Mouse (Mus musculus): ENCODE data around the gene Kif26b. TPM values are rescaled to one million over a fixed set of nuclear protein-coding genes. Genes with fewer than 3 reads are reported as not detected.
A peak's percentile ranks its signal among the peaks of the same experiment; 100 is the strongest.

The Kif26b gene
- polyA plus RNA-seq, 1 experiment from 2014 or later, result 28.6 TPM

GRCm38 (mm10) chr1:178640719-178641455 is 112.0 kb downstream of the Kif26b start:
- H3K4me1 ChIP-seq, result peaks cover 27% of the 10 kb centered on the region
- no peak overlapping the region for H3K4me2 ChIP-seq
- peaks cover 11% of the 10 kb centered on the region; the same call in 1 of the 2 replicates for H3K36me3 ChIP-seq
- no peak overlapping the region for H3K4me3 ChIP-seq
- no peak for ATAC-seq (ENCODE audit: insufficient number of reproducible peaks, insufficient read depth, low FRiP score, low TSS enrichment, low read depth)
- WGBS, result 39% methylated on average over 11 of the region's 11 CpGs
- no peak overlapping the region for H3K27ac ChIP-seq
- H3K27me3 ChIP-seq, result no peaks in the 10 kb centered on the region
- H3K9ac ChIP-seq, result no peak overlapping the region
- no peaks in the 10 kb centered on the region for H3K9me3 ChIP-seq

GRCm38 (mm10) chr1:178641788-178642187 is 112.9 kb downstream of the Kif26b start:
- Histone ChIP-seq H3K9me3 (no peaks in the 10 kb centered on the region), H3K27me3 (no peaks in the 10 kb centered on the region), H3K4me3 (no peak overlapping the region), H3K9ac (no peak overlapping the region), H3K4me1 (peaks cover 22% of the 10 kb centered on the region), H3K4me2 (no peak overlapping the region), H3K36me3 (peaks cover 11% of the 10 kb centered on the region; the same call in 1 of the 2 replicates), H3K27ac (no peak overlapping the region)
- WGBS, result 56% methylated on average over 2 of the region's 2 CpGs
- ATAC-seq (ENCODE audit: insufficient number of reproducible peaks, insufficient read depth, low FRiP score, low TSS enrichment, low read depth), result no peak

GRCm38 (mm10) chr1:178644954-178645353 is 116.0 kb downstream of the Kif26b start:
- Histone ChIP-seq H3K9ac (no peak overlapping the region), H3K4me1 (peaks cover 9% of the 10 kb centered on the region; the same call in 1 of the 2 replicates), H3K36me3 (peaks cover 15% of the 10 kb centered on the region; the same call in 1 of the 2 replicates), H3K4me3 (no peak overlapping the region), H3K27ac (no peak overlapping the region), H3K9me3 (no peaks in the 10 kb centered on the region), H3K4me2 (no peak overlapping the region), H3K27me3 (no peaks in the 10 kb centered on the region)
- ATAC-seq (ENCODE audit: insufficient number of reproducible peaks, insufficient read depth, low FRiP score, low TSS enrichment, low read depth), result no peak
- 82% methylated on average over 4 of the region's 4 CpGs for WGBS

GRCm38 (mm10) chr1:178646589-178646988 is 117.7 kb downstream of the Kif26b start:
- Histone ChIP-seq H3K4me3 (no peak overlapping the region), H3K4me1 (no peaks in the 10 kb centered on the region), H3K27me3 (no peaks in the 10 kb centered on the region), H3K36me3 (peaks cover 19% of the 10 kb centered on the region; the same call in 1 of the 2 replicates), H3K9ac (no peak overlapping the region), H3K4me2 (no peak overlapping the region), H3K27ac (no peak overlapping the region), H3K9me3 (no peaks in the 10 kb centered on the region)
- 84% methylated on average over 4 of the region's 4 CpGs for WGBS
- no peak for ATAC-seq (ENCODE audit: insufficient number of reproducible peaks, insufficient read depth, low FRiP score, low TSS enrichment, low read depth)

- no peak for ATAC-seq (ENCODE audit: insufficient number of reproducible peaks, insufficient read depth, low FRiP score, low TSS enrichment, low read depth)
- H3K9ac ChIP-seq, result no peak overlapping the region
- 75% methylated on average over 4 of the region's 4 CpGs for WGBS
- no peak overlapping the region for H3K4me3 ChIP-seq
- no peak overlapping the region for H3K27ac ChIP-seq
- peaks cover 15% of the 10 kb centered on the region for H3K4me1 ChIP-seq
- no peaks in the 10 kb centered on the region for H3K9me3 ChIP-seq
- 0 out of 2 replicates have a peak, but pooled peaks cover 4% of the 10 kb centered on the region for H3K36me3 ChIP-seq
- no peak overlapping the region for H3K4me2 ChIP-seq
- no peaks in the 10 kb centered on the region for H3K27me3 ChIP-seq
Observed at GRCm38 (mm10) chr1:178655525-178655924, 126.6 kb downstream of the Kif26b start.

- no peak overlapping the region for H3K9ac ChIP-seq
- H3K36me3 ChIP-seq, result no peaks in the 10 kb centered on the region
- no peak overlapping the region for H3K4me2 ChIP-seq
- H3K9me3 ChIP-seq, result no peaks in the 10 kb centered on the region
- peaks cover 48% of the 10 kb centered on the region for H3K4me1 ChIP-seq
- no peak overlapping the region for H3K27ac ChIP-seq
- 60% methylated on average over 3 of the region's 3 CpGs for WGBS
- H3K4me3 ChIP-seq, result no peak overlapping the region
- H3K27me3 ChIP-seq, result no peaks in the 10 kb centered on the region
- no peak for ATAC-seq (ENCODE audit: insufficient number of reproducible peaks, insufficient read depth, low FRiP score, low TSS enrichment, low read depth)
Observed at GRCm38 (mm10) chr1:178661035-178661434, 132.1 kb downstream of the Kif26b start.

- Histone ChIP-seq H3K9me3 (no peaks in the 10 kb centered on the region), H3K4me3 (no peak overlapping the region), H3K27me3 (no peaks in the 10 kb centered on the region), H3K9ac (no peak overlapping the region), H3K4me2 (no peak overlapping the region), H3K27ac (no peak overlapping the region), H3K36me3 (no peaks in the 10 kb centered on the region), H3K4me1 (peaks cover 51% of the 10 kb centered on the region)
- no peak for ATAC-seq (ENCODE audit: insufficient number of reproducible peaks, insufficient read depth, low FRiP score, low TSS enrichment, low read depth)
- 28% methylated on average over 5 of the region's 5 CpGs for WGBS
Observed at GRCm38 (mm10) chr1:178661556-178661955, 132.6 kb downstream of the Kif26b start.

GRCm38 (mm10) chr1:178663539-178663938 is 134.6 kb downstream of the Kif26b start:
- H3K27ac ChIP-seq, result peak overlapping the region; percentile 52
- WGBS, result 31% methylated on average over 1 of the region's 1 CpGs
- H3K4me2 ChIP-seq, result no peak overlapping the region
- no peak for ATAC-seq (ENCODE audit: insufficient number of reproducible peaks, insufficient read depth, low FRiP score, low TSS enrichment, low read depth)
- H3K36me3 ChIP-seq, result no peaks in the 10 kb centered on the region
- H3K27me3 ChIP-seq, result no peaks in the 10 kb centered on the region
- peaks cover 65% of the 10 kb centered on the region for H3K4me1 ChIP-seq
- no peaks in the 10 kb centered on the region for H3K9me3 ChIP-seq
- no peak overlapping the region for H3K9ac ChIP-seq
- no peak overlapping the region for H3K4me3 ChIP-seq

GRCm38 (mm10) chr1:178664271-178664969 is 135.5 kb downstream of the Kif26b start:
- H3K4me1 ChIP-seq, result peaks cover 69% of the 10 kb centered on the region
- H3K9ac ChIP-seq, result no peak overlapping the region
- WGBS, result 65% methylated on average over 5 of the region's 5 CpGs
- H3K9me3 ChIP-seq, result no peaks in the 10 kb centered on the region
- H3K36me3 ChIP-seq, result no peaks in the 10 kb centered on the region
- H3K27me3 ChIP-seq, result no peaks in the 10 kb centered on the region
- no peak overlapping the region for H3K4me3 ChIP-seq
- ATAC-seq (ENCODE audit: insufficient number of reproducible peaks, insufficient read depth, low FRiP score, low TSS enrichment, low read depth), result no peak
- peak overlapping the region; percentile 52; the same call in 1 of the 2 replicates for H3K27ac ChIP-seq
- no peak overlapping the region for H3K4me2 ChIP-seq

GRCm38 (mm10) chr1:178666524-178666923 is 137.6 kb downstream of the Kif26b start:
- no peak overlapping the region for H3K27ac ChIP-seq
- H3K27me3 ChIP-seq, result no peaks in the 10 kb centered on the region
- no peaks in the 10 kb centered on the region for H3K9me3 ChIP-seq
- no peak for ATAC-seq (ENCODE audit: insufficient number of reproducible peaks, insufficient read depth, low FRiP score, low TSS enrichment, low read depth)
- no peaks in the 10 kb centered on the region for H3K36me3 ChIP-seq
- 80% methylated on average over 7 of the region's 7 CpGs for WGBS
- no peak overlapping the region for H3K4me2 ChIP-seq
- peaks cover 51% of the 10 kb centered on the region for H3K4me1 ChIP-seq
- no peak overlapping the region for H3K9ac ChIP-seq
- H3K4me3 ChIP-seq, result no peak overlapping the region

- 75% methylated on average over 7 of the region's 7 CpGs for WGBS
- peaks cover 48% of the 10 kb centered on the region for H3K4me1 ChIP-seq
- H3K9ac ChIP-seq, result no peak overlapping the region
Observed at GRCm38 (mm10) chr1:178667808-178668207, 138.9 kb downstream of the Kif26b start.

GRCm38 (mm10) chr1:178668907-178669306 is 140.0 kb downstream of the Kif26b start:
- H3K4me2 ChIP-seq, result no peak overlapping the region
- no peaks in the 10 kb centered on the region for H3K27me3 ChIP-seq
- no peak overlapping the region for H3K9ac ChIP-seq
- no peaks in the 10 kb centered on the region for H3K36me3 ChIP-seq
- 84% methylated on average over 4 of the region's 4 CpGs for WGBS
- H3K27ac ChIP-seq, result no peak overlapping the region
- H3K4me1 ChIP-seq, result peaks cover 47% of the 10 kb centered on the region
- no peak for ATAC-seq (ENCODE audit: insufficient number of reproducible peaks, insufficient read depth, low FRiP score, low TSS enrichment, low read depth)
- H3K9me3 ChIP-seq, result no peaks in the 10 kb centered on the region
- H3K4me3 ChIP-seq, result no peak overlapping the region

More at GRCm38 (mm10) chr1:178667808-178668207, 138.9 kb downstream of the Kif26b start:
- ATAC-seq (ENCODE audit: insufficient number of reproducible peaks, insufficient read depth, low FRiP score, low TSS enrichment, low read depth), result no peak
- H3K27me3 ChIP-seq, result no peaks in the 10 kb centered on the region
- no peaks in the 10 kb centered on the region for H3K9me3 ChIP-seq
- no peaks in the 10 kb centered on the region for H3K36me3 ChIP-seq
- no peak overlapping the region for H3K27ac ChIP-seq
- H3K4me3 ChIP-seq, result no peak overlapping the region
- H3K4me2 ChIP-seq, result no peak overlapping the region

Data from embryonic facial prominence, embryonic 13.5 days (tissue).